Mouse (Mus musculus): ENCODE results near the gene Gtpbp4.

DNA sequence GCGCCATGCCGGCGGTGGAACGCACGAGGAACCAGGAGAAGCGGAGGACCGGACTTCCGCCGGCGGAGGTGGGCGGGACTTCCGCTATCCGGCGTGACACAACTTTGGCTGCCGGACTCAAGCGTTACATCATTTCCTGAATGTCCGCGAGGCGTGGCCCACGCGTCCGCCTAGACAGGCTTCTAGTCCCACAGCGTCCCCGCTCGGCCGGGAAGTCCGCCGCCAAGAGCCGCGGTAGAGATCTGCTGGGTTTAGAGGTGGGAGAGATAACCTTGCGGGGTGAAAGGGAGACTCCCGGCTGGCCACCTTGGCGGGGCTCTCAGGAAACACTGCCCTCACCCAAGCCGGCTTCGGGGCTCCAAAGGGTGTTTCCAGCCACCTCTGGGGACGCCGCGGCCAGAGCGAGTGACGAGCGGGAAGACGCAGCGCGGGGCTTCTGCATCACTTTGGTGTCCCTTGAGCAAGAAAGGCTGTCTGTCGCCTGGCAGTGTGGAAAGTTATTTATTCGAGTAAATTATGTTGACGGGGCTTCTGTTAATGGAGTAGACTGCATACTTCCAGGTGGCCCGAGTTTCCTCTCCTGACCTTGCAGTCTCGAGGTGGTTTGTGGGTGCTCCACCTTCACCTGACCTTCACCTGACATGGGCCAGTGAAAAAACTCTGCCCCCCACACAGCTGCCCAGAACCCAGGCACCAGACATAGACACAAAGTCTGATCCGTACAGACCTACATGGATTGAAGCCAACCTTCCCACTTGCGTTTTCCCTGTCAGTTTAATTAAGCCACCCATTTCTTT is at the start of gene Gtpbp4:
- TF ChIP-seq POLR2A (IDR thresholded peaks at IDR 0.05; ENCODE audit: low read depth, low read length): peak; percentile 23
- peak; percentile 63 for TF ChIP-seq CTCF (conservative IDR thresholded peaks at IDR 0.05; ENCODE audit: insufficient read depth, insufficient read length, low read depth, low read length)
